In the genomic region with DNA sequence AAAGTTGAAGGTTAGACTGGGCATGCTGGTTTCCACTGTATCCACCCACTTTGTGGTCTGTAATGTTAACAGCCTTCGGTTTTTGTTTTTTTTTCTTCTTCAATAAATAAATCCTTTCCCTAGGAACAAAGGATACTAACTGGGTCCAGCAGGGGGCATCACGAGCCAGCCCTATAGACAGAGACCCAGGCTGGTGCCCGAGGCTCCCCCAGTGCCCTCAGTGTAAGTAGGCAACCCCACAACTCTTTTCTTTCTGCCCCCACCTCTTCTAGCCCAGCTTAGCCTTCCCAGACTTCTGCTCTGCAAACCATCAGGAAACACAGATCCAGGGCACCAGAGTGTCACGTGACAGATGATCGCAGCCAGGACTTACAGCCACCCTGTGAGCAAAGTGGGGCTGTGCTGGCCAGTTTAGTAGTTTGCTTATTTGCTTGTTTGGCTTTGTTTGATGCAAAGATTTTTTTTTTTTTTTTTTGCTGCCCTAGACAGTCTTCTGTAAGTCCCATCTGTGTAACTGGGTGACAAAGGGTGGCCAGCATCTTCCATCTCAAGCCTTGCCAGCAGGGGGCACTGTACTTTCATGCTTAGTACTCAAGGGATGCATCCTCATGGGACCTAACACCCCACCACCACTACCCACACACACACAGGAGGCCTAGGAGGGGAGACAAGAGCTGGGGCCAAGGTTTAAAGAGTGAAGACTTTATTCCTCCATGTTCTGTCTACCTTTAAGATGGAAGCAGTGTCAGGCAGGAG, we compare ENCODE assay signal across 9 mouse cellular contexts. TPM values are rescaled to one million over a fixed set of nuclear protein-coding genes. Genes with fewer than 3 reads are reported as not detected.
DNase-seq lines count a peak whose midpoint lies in the region; ATAC-seq and TF ChIP-seq lines count a peak whose summit lies in the region.
"Had no signal": no experiment of that assay in that cellular context is flagged by ENCODE, and none has a peak within 500 bp of the region (broad histone marks: within the 10 kb centered on the region; RNA-seq: fewer than 3 reads in every experiment).

No protein-coding gene starts in this region.

- 55% methylated on average over 5 of the region's 5 CpGs for WGBS in heart, embryonic 11.5 days (ENCODE audit: insufficient replicate concordance)

- no peak for ATAC-seq in heart, embryonic 11.5 days (replicated peaks; ENCODE audit: insufficient number of reproducible peaks, low FRiP score, low TSS enrichment)
- peak; percentile 67 for ATAC-seq in common myeloid progenitor, adult 5-6 weeks (replicated peaks; ENCODE audit: low read depth, poor library complexity, severe bottlenecking)

- TF ChIP-seq CTCF in E14TG2a.4 (conservative IDR thresholded peaks at IDR 0.05; ENCODE audit: low read length) = peak; percentile 41

- H3K4me2 ChIP-seq in heart, embryonic 11.5 days = no peak overlapping the region

- peak; percentile 51 to 67 for DNase-seq in heart, postnatal 14 days
- DNase-seq in lung, postnatal 14 days = peak; percentile 76
- no peak for DNase-seq in spleen, adult 12 weeks (ENCODE audit: low spot score)
- DNase-seq in urinary bladder, postnatal 10 days (ENCODE audit: low spot score) = no peak
- DNase-seq in cerebellum, postnatal 4 days (ENCODE audit: low spot score in 2 of 2) = no peak

- no peaks in the 10 kb centered on the region for H3K36me3 ChIP-seq in heart, embryonic 11.5 days (ENCODE audit: control insufficient read depth, insufficient read depth, low read length)
- H3K36me3 ChIP-seq in E14TG2a.4 (ENCODE audit: insufficient read depth, low read length) = no peaks in the 10 kb centered on the region

- H3K27me3 ChIP-seq in heart, embryonic 11.5 days (ENCODE audit: control insufficient read depth, insufficient read depth, low read length) = no peaks in the 10 kb centered on the region
- H3K27me3 ChIP-seq in E14TG2a.4 (ENCODE audit: insufficient read depth, low read length) = peaks cover 3% of the 10 kb centered on the region; the same call in 1 of the 2 replicates

- peaks cover 15% of the 10 kb centered on the region for H3K4me1 ChIP-seq in heart, embryonic 11.5 days (ENCODE audit: control insufficient read depth, insufficient read depth, low read length)
- peaks cover 21% of the 10 kb centered on the region for H3K4me1 ChIP-seq in E14TG2a.4 (replicated peaks; ENCODE audit: low read depth, low read length)

- H3K9ac ChIP-seq in heart, embryonic 11.5 days (ENCODE audit: low read depth, low read length) = no peak overlapping the region

- intact Hi-C loops in heart, postnatal 14 days (cut with DNase I) = loop anchor here (1.0 kb wide), 1 partner anchor 19 kb away; no protein-coding TSS in a partner anchor

- H3K9me3 ChIP-seq in heart, embryonic 11.5 days (replicated peaks; ENCODE audit: control insufficient read depth, low read length) = no peaks in the 10 kb centered on the region
- H3K9me3 ChIP-seq in E14TG2a.4 (ENCODE audit: low read length) = 0 out of 2 replicates have a peak, but pooled peaks cover 7% of the 10 kb centered on the region

- no peak overlapping the region for H3K4me3 ChIP-seq in heart, embryonic 11.5 days (ENCODE audit: low read depth, low read length)
- no peak overlapping the region for H3K4me3 ChIP-seq in E14TG2a.4 (replicated peaks; ENCODE audit: low read length)

- H3K27ac ChIP-seq in heart, embryonic 11.5 days (ENCODE audit: low read depth, low read length) = no peak overlapping the region

RNA-seq across cellular contexts. Expression of a gene that starts 9.3 kb away (rescaled TPM):
- 10 to 100 TPM; 48.2 to 51.1 TPM for total RNA-seq in heart, postnatal 14 days (2021)
- 2.1 and 2.3 TPM in 2 replicates for polyA plus RNA-seq in heart, embryonic 11.5 days (2014; fragmentation: Nextera tagmentation; extraction: Ambion mirVana)
- not detected in 2 replicates for total RNA-seq in common myeloid progenitor, adult 5-6 weeks (2017)

RNA-seq across cellular contexts. Expression of a gene that starts 21.4 kb away (rescaled TPM):
- total RNA-seq in heart, postnatal 14 days (2021) = under 1 TPM; 0.10 to 0.33 TPM
- not detected in 2 replicates for polyA plus RNA-seq in heart, embryonic 11.5 days (2014; fragmentation: Nextera tagmentation; extraction: Ambion mirVana)
- not detected in 2 replicates for total RNA-seq in common myeloid progenitor, adult 5-6 weeks (2017)

RNA-seq across cellular contexts. Expression of a gene that starts 42.9 kb away (rescaled TPM):
- total RNA-seq in heart, postnatal 14 days (2021) = under 1 TPM; 0.17 TPM
- polyA plus RNA-seq in heart, embryonic 11.5 days (2014; fragmentation: Nextera tagmentation; extraction: Ambion mirVana) = 0.14 and 0.24 TPM in 2 replicates
- not detected in 2 replicates for total RNA-seq in common myeloid progenitor, adult 5-6 weeks (2017)

RNA-seq across cellular contexts. Expression of a gene that starts 44.3 kb away (rescaled TPM):
- total RNA-seq in heart, postnatal 14 days (2021) = not detected
- not detected in 2 replicates for polyA plus RNA-seq in heart, embryonic 11.5 days (2014; fragmentation: Nextera tagmentation; extraction: Ambion mirVana)
- not detected in 2 replicates for total RNA-seq in common myeloid progenitor, adult 5-6 weeks (2017)
- total RNA-seq: adrenal gland, postnatal 36 days had no signal

RNA-seq across cellular contexts. Expression of a gene that starts 51.9 kb away (rescaled TPM):
- 1 to 10 TPM; 4.0 to 4.2 TPM for total RNA-seq in heart, postnatal 14 days (2021)
- 7.1 and 8.0 TPM in 2 replicates for polyA plus RNA-seq in heart, embryonic 11.5 days (2014; fragmentation: Nextera tagmentation; extraction: Ambion mirVana)
- total RNA-seq in common myeloid progenitor, adult 5-6 weeks (2017) = 3.6 and 7.8 TPM in 2 replicates

Comparison
In these comparisons a context has a peak if more than half of its experiments do, and no peak if none do; other contexts are left out.
1. DNase-seq: peak in heart, postnatal 14 days (2 of 2) and lung, postnatal 14 days (single experiment); none in spleen, adult 12 weeks (single experiment), urinary bladder, postnatal 10 days (single experiment) and cerebellum, postnatal 4 days (0 of 2).
2. RNA of a gene that starts 9.3 kb away (total RNA-seq): 48.2 to 51.1 TPM in heart, postnatal 14 days; not detected in common myeloid progenitor, adult 5-6 weeks; every median in the first group is over 10 times any median in the second.